Mouse (Mus musculus) stomach, postnatal 0 days (tissue): Measurements from ENCODE around the gene Dbi. TPM values are rescaled to one million over a fixed set of nuclear protein-coding genes. Genes with fewer than 3 reads are reported as not detected.

Experiments
- ATAC-seq: fragments of 200-750 bp; cut with Nextera tagmentation; 2 replicates; pipeline ENCODE4 v1.8.0; 2017; ENCODE audit not compliant: low FRiP score, low TSS enrichment
- DNase-seq: peaks from one replicate; pipeline ENCODE4 v3.0.0-alpha.2; 2016; ENCODE audit warnings: low spot score
- H3K27ac ChIP-seq: fragments of 300-500 bp; sonication (generic); replicated peaks from 2 replicates; pipeline ENCODE4 v1.5.1; 2014; ENCODE audit warnings: mild to moderate bottlenecking, control low read depth
- H3K27me3 ChIP-seq: fragments of 300-500 bp; sonication (generic); 2 replicates; pipeline ENCODE4 v1.6.1; 2014; ENCODE audit warnings: low read length; ENCODE audit not compliant: control insufficient read depth, insufficient read depth
- H3K36me3 ChIP-seq: fragments of 300-500 bp; sonication (generic); 2 replicates; pipeline ENCODE4 v1.6.1; 2014; ENCODE audit warnings: low read length, mixed read lengths; ENCODE audit not compliant: control insufficient read depth, insufficient read depth
- H3K4me1 ChIP-seq: fragments of 300-500 bp; sonication (generic); replicated peaks from 2 replicates; pipeline ENCODE4 v1.6.1; 2014; ENCODE audit warnings: antibody characterized with exemption; ENCODE audit not compliant: control insufficient read depth, insufficient read depth
- H3K4me2 ChIP-seq: fragments of 300-500 bp; sonication (generic); replicated peaks from 2 replicates; pipeline ENCODE4 v1.6.1; 2014; ENCODE audit warnings: low read depth, mild to moderate bottlenecking, control low read depth, moderate library complexity
- H3K4me3 ChIP-seq: fragments of 300-500 bp; sonication (generic); 2 replicates; pipeline ENCODE4 v1.5.1; 2014; ENCODE audit warnings: low read depth, low read length, control low read depth
- H3K9ac ChIP-seq: fragments of 300-500 bp; sonication (generic); 2 replicates; pipeline ENCODE4 v1.6.1; 2014; ENCODE audit warnings: mild to moderate bottlenecking, low read length, control low read depth, mixed read lengths
- H3K9me3 ChIP-seq: fragments of 300-500 bp; sonication (generic); 2 replicates; pipeline ENCODE4 v1.6.1; 2016; ENCODE audit warnings: low read length; ENCODE audit not compliant: control insufficient read depth
- CTCF ChIP-seq: IDR thresholded peaks from 2 replicates; pipeline ENCODE4 v1.5.1; 2016; ENCODE audit warnings: antibody characterized with exemption, low read depth, mild to moderate bottlenecking, moderate library complexity
- EP300 ChIP-seq: optimal IDR thresholded peaks from 2 replicates; pipeline ENCODE3; 2016; ENCODE audit warnings: antibody characterized with exemption
- WGBS: fragments of 180-500 bp; shearing (Covaris S2); extraction: QIAGEN DNeasy Blood & Tissue Kit; methylation state at CpG from one replicate; pipeline ENCODE4 v1.1.7; 2014; 5-methylcytosine and 5-hydroxymethylcytosine counted together
- polyA plus RNA-seq: library from polyadenylated mRNA; unstranded; fragments of >200 nt; fragmentation: Nextera tagmentation; extraction: Ambion mirVana; gene quantifications from 2 replicates; pipeline ENCODE4 v1.2.1, GENCODE M21; 2015

Gene Dbi
- polyA plus RNA-seq, 1 experiment from 2014 or later: 1,741 TPM

DNA sequence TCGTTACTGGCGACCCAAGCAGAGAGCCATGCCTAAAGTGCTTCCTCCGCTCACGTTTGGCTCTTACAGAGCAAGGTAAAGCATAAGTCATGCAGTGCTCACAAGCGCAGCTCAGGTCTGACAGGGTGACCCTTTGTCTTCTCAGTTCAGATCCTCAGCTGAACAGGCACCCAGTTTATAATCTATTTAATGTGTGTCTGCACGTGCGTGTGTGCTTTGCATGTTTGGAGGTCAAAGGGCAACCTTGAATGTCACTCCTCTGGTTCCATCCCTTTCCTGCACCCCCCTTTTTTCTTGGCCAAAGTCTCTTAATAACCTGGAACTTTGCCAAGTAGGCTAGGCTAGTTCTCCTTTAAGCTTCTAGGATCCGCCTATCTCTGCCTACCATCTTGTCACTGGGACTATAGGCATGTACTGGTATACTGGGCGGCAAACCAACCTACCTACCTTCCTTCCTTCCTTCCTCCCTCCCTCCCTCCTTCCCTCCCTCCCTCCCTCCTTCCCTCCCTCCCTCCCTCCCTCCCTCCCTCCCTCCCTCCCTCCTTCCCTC lies 19.3 kb upstream of the Dbi start:
- H3K4me3 ChIP-seq: no peak overlapping the region
- H3K27me3 ChIP-seq: no peaks in the 10 kb centered on the region
- WGBS: 75% methylated on average over 9 of the region's 9 CpGs
- H3K9me3 ChIP-seq: no peaks in the 10 kb centered on the region
- no peak for TF ChIP-seq CTCF
- TF ChIP-seq EP300: no peak
- DNase-seq (no peak), ATAC-seq (no peak; the same call in 1 of the 2 replicates)
- no peaks in the 10 kb centered on the region for H3K4me1 ChIP-seq
- no peak overlapping the region for H3K9ac ChIP-seq
- no peaks in the 10 kb centered on the region for H3K36me3 ChIP-seq
- H3K4me2 ChIP-seq: no peak overlapping the region
- H3K27ac ChIP-seq: no peak overlapping the region

DNA sequence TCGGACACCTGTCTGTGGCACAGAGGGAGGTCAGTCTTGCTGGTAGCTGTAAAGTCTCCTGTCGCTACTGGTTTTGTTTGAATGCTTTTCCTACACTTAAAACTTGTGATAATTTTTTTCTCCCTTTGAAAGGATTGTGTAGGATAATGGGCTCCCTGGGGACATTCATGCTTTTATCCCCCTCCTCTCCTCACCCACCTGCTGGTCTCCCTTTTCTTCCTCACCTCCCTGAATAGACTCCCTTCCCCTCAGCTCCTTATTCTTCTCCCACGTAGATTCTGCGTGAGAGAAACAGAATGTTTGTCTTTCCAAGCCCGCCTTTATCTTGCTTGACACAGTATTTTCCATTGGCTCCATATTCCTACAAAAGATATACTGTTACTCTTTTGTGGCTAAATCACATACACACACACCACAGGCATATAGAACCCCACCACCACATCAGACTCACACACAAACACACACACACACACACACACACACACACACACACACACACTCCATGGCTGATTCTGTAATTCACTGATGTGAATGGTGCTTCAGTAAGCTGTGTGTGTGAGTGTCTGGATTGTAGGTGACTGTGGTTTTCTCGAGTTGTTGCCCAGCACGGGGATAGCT lies 18.2 kb upstream of the Dbi start:
- TF ChIP-seq EP300: no peak
- no peak for TF ChIP-seq CTCF
- no peak overlapping the region for H3K27ac ChIP-seq
- H3K9ac ChIP-seq: no peak overlapping the region
- no peak overlapping the region for H3K4me2 ChIP-seq
- H3K9me3 ChIP-seq: no peaks in the 10 kb centered on the region
- H3K27me3 ChIP-seq: no peaks in the 10 kb centered on the region
- ATAC-seq (no peak), DNase-seq (no peak)
- H3K36me3 ChIP-seq: no peaks in the 10 kb centered on the region
- H3K4me1 ChIP-seq: no peaks in the 10 kb centered on the region
- no peak overlapping the region for H3K4me3 ChIP-seq
- 44% methylated on average over 7 of the region's 7 CpGs for WGBS

DNA sequence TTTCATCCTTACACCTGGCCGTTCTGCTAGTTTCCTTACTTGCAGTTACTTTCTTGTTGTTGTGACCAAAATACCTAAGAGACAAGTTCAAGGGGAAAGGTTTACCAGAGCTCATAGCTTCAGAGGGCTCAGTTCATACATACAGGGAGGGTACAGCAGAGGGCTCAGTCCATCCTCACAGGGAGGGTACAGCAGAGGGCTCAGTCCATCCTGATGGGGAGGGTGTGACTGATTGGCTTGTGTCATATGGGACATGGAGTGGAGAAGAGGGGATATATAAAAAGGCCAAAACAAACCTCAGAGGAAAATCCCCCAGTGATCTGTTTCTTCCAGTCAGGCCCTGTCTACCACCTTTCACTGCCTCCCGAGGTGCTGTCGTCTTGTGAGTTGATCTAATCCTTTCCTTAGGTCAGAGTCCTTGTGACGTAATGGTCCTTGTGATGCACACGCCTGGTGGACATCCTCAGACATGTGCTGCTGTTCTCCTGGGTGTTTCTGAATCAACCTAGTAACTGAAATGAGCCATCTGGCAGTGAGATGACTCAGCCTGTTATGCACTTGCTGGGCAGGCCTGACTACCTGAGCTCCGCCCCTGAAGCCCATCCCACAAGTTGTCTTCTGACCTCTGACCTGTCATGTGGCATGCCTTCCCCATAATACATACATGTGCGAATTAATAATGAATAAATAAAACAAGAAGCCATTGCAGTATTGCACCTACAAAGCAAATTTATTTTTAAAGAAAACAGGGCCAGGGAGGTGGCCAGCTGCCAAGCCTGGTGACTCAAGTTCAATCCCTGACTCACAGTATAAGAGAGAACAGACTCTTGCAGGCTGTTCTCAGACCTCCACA lies 15.3 kb upstream of the Dbi start:
- DNase-seq: peak; percentile 66

GRCm38 (mm10) chr1:120132376-120132775 lies 11.5 kb upstream of the Dbi start:
- H3K4me1 ChIP-seq: no peaks in the 10 kb centered on the region
- WGBS: 93% methylated on average over 1 of the region's 1 CpGs
- H3K9me3 ChIP-seq: no peaks in the 10 kb centered on the region
- no peak overlapping the region for H3K4me3 ChIP-seq
- no peak for ATAC-seq
- no peak for DNase-seq
- TF ChIP-seq EP300 (no peak), CTCF (no peak)
- no peak overlapping the region for H3K9ac ChIP-seq
- H3K27ac ChIP-seq: no peak overlapping the region
- H3K36me3 ChIP-seq: no peaks in the 10 kb centered on the region
- H3K4me2 ChIP-seq: no peak overlapping the region
- no peaks in the 10 kb centered on the region for H3K27me3 ChIP-seq

More for the DNA sequence above, 15.3 kb upstream of the Dbi start:
- peak overlapping the region; percentile 65; the same call in 1 of the 2 replicates for H3K27ac ChIP-seq
- TF ChIP-seq EP300 (no peak), CTCF (no peak)
- no peaks in the 10 kb centered on the region for H3K9me3 ChIP-seq
- no peak overlapping the region for H3K9ac ChIP-seq
- WGBS: 51% methylated on average over 7 of the region's 7 CpGs
- no peaks in the 10 kb centered on the region for H3K36me3 ChIP-seq
- peak; percentile 90 for ATAC-seq
- H3K4me3 ChIP-seq: no peak overlapping the region
- H3K27me3 ChIP-seq: no peaks in the 10 kb centered on the region
- H3K4me1 ChIP-seq: no peaks in the 10 kb centered on the region
- no peak overlapping the region for H3K4me2 ChIP-seq

- no peak overlapping the region for H3K9ac ChIP-seq
- H3K27ac ChIP-seq: no peak overlapping the region
- H3K9me3 ChIP-seq: no peaks in the 10 kb centered on the region
- no peaks in the 10 kb centered on the region for H3K36me3 ChIP-seq
- H3K4me2 ChIP-seq: no peak overlapping the region
- no peaks in the 10 kb centered on the region for H3K27me3 ChIP-seq
- ATAC-seq: peak; percentile 5; the same call in 1 of the 2 replicates
- no peaks in the 10 kb centered on the region; the same call in 1 of the 2 replicates for H3K4me1 ChIP-seq
- 64% methylated on average over 9 of the region's 9 CpGs for WGBS
- DNase-seq: peak; percentile 33
- H3K4me3 ChIP-seq: no peak overlapping the region
- TF ChIP-seq CTCF: no peak
- TF ChIP-seq EP300: no peak
Observed at GRCm38 (mm10) chr1:120126318-120126717, 5.4 kb upstream of the Dbi start.

DNA sequence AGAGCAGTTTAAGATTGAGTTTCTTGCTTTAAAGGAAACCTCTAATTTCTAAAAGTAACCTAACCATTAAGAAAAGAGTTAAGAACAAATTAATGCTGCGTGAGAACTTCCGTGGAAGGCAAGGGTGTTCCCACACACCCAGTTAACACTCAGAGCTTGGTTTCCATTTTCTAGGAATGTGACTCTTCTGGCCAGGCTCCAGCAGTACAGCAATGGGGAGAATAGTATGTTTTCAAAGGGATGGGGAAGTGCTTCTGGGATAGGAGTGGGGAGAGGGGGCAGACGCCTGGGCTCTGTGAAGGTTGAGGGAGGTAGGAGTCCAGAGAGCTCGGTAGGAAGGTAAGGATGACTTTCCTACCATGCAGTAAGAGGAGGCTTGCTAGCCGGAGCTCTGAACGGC lies 4.6 kb upstream of the Dbi start:
- DNase-seq: no peak
- H3K27ac ChIP-seq: no peak overlapping the region
- no peaks in the 10 kb centered on the region for H3K27me3 ChIP-seq

More for the DNA sequence above, 4.6 kb upstream of the Dbi start:
- H3K4me3 ChIP-seq: no peak overlapping the region
- no peak overlapping the region for H3K4me2 ChIP-seq
- no peak for TF ChIP-seq CTCF
- no peaks in the 10 kb centered on the region; the same call in 1 of the 2 replicates for H3K4me1 ChIP-seq
- ATAC-seq: no peak
- H3K9ac ChIP-seq: peak overlapping the region; percentile 13; the same call in 1 of the 2 replicates
- no peaks in the 10 kb centered on the region for H3K36me3 ChIP-seq
- H3K9me3 ChIP-seq: no peaks in the 10 kb centered on the region
- WGBS: 56% methylated on average over 6 of the region's 6 CpGs
